Mouse (Mus musculus) embryonic facial prominence, embryonic 11.5 days (tissue): ENCODE measurements at regions not wholly inside any gene's neighbourhood (a gene's known extent, or its start where the extent isn't known, plus 50 kb on each side); places are given as distances from the start of the nearest gene placed in this dataset.

Experiments
- ATAC-seq: fragments of 200-750 bp; cut with Nextera tagmentation; replicated peaks from 2 replicates; pipeline ENCODE4 v1.8.0; 2017; ENCODE audit warnings: low read depth; ENCODE audit not compliant: insufficient number of reproducible peaks, low FRiP score, low TSS enrichment
- DNase-seq: peaks from one replicate; pipeline ENCODE4 v3.0.0-alpha.2; 2015; ENCODE audit warnings: low spot score
- H3K27ac ChIP-seq: fragments of 300-500 bp; sonication (generic); replicated peaks from 2 replicates; pipeline ENCODE4 v1.5.1; 2014; ENCODE audit warnings: mild to moderate bottlenecking, low read depth, low read length, control low read depth
- H3K27me3 ChIP-seq: fragments of 300-500 bp; sonication (generic); 2 replicates; pipeline ENCODE4 v1.6.1; 2014; ENCODE audit warnings: mild to moderate bottlenecking, low read length, moderate library complexity, mixed read lengths; ENCODE audit not compliant: control insufficient read depth, insufficient read depth
- H3K36me3 ChIP-seq: fragments of 300-500 bp; sonication (generic); replicated peaks from 2 replicates; pipeline ENCODE4 v1.6.1; 2014; ENCODE audit warnings: low read depth, mild to moderate bottlenecking, low read length, moderate library complexity, mixed read lengths; ENCODE audit not compliant: control insufficient read depth, insufficient read depth
- H3K4me1 ChIP-seq: fragments of 300-500 bp; sonication (generic); 2 replicates; pipeline ENCODE4 v1.6.1; 2014; ENCODE audit warnings: low read length, mixed read lengths; ENCODE audit not compliant: control insufficient read depth, insufficient read depth
- H3K4me2 ChIP-seq: fragments of 300-500 bp; sonication (generic); 2 replicates; pipeline ENCODE4 v1.6.1; 2014; ENCODE audit warnings: low read depth, mild to moderate bottlenecking, control low read depth, low read length, moderate library complexity
- H3K4me3 ChIP-seq: fragments of 300-500 bp; sonication (generic); 2 replicates; pipeline ENCODE4 v1.5.1; 2014; ENCODE audit warnings: low read depth, low read length, control low read depth
- H3K9ac ChIP-seq: fragments of 300-500 bp; sonication (generic); replicated peaks from 2 replicates; pipeline ENCODE4 v1.6.1; 2014; ENCODE audit warnings: mild to moderate bottlenecking, control low read depth, low read length
- H3K9me3 ChIP-seq: fragments of 300-500 bp; sonication (generic); replicated peaks from 2 replicates; pipeline ENCODE4 v1.6.1; 2016; ENCODE audit warnings: mild to moderate bottlenecking, low read length, inconsistent platforms, mixed read lengths; ENCODE audit not compliant: control insufficient read depth
- WGBS: fragments of 180-500 bp; shearing (Covaris S2); extraction: QIAGEN DNeasy Blood & Tissue Kit; methylation state at CpG from one replicate; pipeline ENCODE4 v1.1.7; 2014; 5-methylcytosine and 5-hydroxymethylcytosine counted together

DNA sequence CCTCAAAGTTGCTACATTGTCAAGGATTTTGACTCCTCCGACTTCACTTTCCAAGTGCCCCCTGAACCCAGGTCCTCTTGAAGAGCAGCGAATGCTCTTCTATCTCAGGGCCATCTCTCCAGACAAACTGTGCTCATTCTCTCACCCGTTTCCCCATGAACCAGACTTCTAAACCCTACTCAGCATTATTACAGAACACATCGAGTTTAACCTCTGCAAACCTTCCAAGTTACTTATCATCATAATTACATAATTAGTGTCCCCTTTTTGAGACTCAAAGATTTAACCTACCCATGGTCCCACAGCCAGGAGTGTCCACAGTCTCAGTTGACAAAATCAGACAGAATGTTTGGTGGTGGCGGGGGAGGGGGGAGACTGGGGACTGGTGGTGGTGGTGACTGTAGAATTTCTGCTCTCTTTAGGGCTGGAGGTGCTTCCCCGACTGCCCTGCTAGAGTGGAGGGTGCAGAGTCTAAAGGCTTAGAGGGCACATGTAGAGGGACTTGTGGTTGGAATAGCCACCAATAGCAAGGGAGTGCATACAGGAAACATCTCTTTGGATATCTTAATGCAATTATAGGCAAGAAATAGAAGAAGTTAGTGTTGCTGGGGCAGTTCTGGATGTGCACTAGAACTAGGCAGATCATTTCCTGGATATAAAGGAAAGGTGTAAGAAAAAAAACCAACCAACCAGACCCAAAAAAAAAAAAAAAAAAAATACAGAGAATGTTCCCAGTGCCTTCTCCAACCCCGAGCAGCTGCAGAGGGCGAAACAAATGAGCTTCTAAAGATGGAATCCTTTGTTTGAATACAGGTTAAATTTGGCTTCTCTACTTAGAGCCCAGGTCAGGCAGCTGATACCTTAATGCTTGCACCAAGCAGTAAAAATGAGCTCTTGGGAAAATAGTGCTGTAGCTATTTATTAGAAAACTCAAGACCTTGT is 96.4 kb upstream of the Fut8 start:
- Histone ChIP-seq H3K9ac (no peak overlapping the region), H3K4me1 (no peaks in the 10 kb centered on the region), H3K36me3 (no peaks in the 10 kb centered on the region), H3K27me3 (no peaks in the 10 kb centered on the region), H3K4me2 (no peak overlapping the region), H3K9me3 (no peaks in the 10 kb centered on the region), H3K4me3 (no peak overlapping the region), H3K27ac (no peak overlapping the region)
- ATAC-seq, result no peak
- 75% methylated on average over 8 of the region's 8 CpGs for WGBS
- DNase-seq, result no peak

DNA sequence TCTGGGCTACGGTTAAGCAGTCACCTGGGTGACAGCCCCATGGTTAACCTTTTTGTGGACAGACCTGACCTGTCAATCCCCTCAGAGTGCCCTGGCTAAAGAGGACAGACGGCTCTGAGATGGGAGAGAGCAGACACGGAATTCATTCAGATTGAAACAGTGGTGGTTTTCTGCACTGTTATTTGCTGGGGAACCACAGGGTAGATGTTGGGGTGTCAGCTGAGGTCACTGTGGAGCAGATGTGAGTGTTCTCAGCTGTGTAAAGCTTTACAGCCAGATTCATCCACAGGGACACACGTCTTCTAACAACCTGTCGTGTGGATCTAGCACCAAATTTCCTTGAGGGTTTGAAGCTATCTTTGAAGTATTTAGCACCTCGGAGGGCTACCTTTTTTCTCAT is 97.3 kb upstream of the Fut8 start:
- WGBS, result 53% methylated on average over 6 of the region's 6 CpGs
- no peak for DNase-seq
- no peak for ATAC-seq

DNA sequence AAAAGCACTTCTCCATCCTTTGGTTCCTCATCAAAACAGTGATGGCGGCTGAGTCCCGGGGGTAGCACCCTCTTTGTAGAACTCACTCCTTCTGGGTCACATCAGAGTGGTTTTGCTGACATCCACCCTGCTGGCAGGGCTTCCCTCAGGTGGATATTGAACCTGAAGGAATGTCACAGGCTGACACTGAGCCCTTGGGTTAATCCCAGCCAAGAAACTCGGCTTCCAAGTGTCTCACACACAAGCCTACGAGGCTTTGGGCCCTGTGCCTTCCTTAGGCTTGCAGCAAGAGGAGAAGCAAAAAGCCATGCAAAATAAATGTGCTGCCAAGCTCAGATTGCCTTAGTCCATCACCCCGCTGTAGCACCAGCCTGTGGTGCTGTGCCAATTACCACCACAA is 97.8 kb upstream of the Fut8 start:
- 74% methylated on average over 5 of the region's 5 CpGs for WGBS
- H3K36me3 ChIP-seq, result no peaks in the 10 kb centered on the region

More for the DNA sequence above, 97.3 kb upstream of the Fut8 start:
- Histone ChIP-seq H3K27ac (no peak overlapping the region), H3K4me2 (no peak overlapping the region), H3K4me1 (no peaks in the 10 kb centered on the region), H3K9me3 (no peaks in the 10 kb centered on the region), H3K27me3 (no peaks in the 10 kb centered on the region), H3K4me3 (no peak overlapping the region), H3K9ac (no peak overlapping the region), H3K36me3 (no peaks in the 10 kb centered on the region)

DNA sequence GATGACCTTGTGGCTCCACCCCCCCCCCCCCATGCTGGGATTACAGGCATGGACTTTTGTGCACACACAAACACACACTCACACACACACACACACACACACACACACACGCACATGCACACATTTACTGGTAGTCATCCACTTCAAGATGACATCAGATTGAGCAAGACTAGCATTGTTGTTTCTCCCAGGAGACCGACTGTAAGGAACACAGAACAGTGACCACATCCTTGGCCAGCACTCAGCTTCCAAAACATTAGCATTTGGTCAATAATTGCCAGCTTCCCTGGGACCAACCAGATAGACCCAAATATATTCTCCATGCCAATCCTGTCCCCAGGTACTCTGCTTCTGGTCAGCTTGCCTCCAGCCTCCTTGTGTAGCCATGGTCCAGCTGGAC is 98.2 kb upstream of the Fut8 start:
- DNase-seq, result no peak
- Histone ChIP-seq H3K9me3 (no peaks in the 10 kb centered on the region), H3K36me3 (no peaks in the 10 kb centered on the region), H3K4me2 (no peak overlapping the region), H3K9ac (no peak overlapping the region), H3K4me1 (no peaks in the 10 kb centered on the region), H3K4me3 (no peak overlapping the region), H3K27ac (no peak overlapping the region), H3K27me3 (no peaks in the 10 kb centered on the region)
- ATAC-seq, result no peak
- 92% methylated on average over 2 of the region's 2 CpGs for WGBS

More for the DNA sequence above, 97.8 kb upstream of the Fut8 start:
- Histone ChIP-seq H3K27ac (no peak overlapping the region), H3K9ac (no peak overlapping the region), H3K9me3 (no peaks in the 10 kb centered on the region), H3K4me2 (no peak overlapping the region), H3K4me3 (no peak overlapping the region), H3K27me3 (no peaks in the 10 kb centered on the region), H3K4me1 (no peaks in the 10 kb centered on the region)
- DNase-seq, result no peak
- ATAC-seq, result no peak

DNA sequence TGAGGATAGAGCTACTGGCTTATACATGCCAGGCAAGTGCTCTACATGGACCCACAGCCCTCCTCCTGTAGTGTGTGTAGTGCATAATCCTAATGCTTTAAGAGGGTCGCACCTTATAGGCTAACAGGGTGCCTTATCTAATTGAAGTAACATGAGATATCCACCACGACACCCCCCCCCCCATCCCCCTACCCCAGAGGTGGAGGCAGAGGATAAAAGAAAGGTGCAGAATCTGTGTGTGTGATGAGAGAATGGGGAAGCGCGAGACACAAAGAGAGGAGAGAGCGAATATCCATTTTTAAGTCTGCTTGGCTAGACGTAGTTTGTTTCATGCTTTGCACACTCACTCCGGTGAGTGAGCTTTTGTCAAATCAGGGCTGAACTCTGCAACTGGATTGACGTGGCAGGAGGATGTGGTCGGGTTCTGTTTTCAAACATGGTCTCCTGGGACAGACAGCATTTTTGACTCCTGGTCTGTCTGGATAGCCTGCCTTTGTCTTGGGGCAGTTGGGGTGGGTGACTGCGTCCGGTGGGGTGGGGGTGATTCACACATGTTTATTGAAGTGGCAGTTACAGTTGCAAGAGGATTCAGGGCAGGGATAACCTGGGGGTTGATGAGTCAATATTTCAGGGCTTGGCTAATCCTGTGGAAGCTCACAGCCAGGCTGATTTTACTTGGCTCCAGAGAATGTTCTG is 99.3 kb upstream of the Fut8 start:
- Histone ChIP-seq H3K36me3 (no peaks in the 10 kb centered on the region), H3K9me3 (no peaks in the 10 kb centered on the region), H3K4me3 (no peak overlapping the region), H3K4me1 (no peaks in the 10 kb centered on the region), H3K27ac (no peak overlapping the region), H3K4me2 (no peak overlapping the region), H3K9ac (no peak overlapping the region), H3K27me3 (no peaks in the 10 kb centered on the region)
- no peak for DNase-seq
- ATAC-seq, result no peak
- 71% methylated on average over 11 of the region's 11 CpGs for WGBS

DNA sequence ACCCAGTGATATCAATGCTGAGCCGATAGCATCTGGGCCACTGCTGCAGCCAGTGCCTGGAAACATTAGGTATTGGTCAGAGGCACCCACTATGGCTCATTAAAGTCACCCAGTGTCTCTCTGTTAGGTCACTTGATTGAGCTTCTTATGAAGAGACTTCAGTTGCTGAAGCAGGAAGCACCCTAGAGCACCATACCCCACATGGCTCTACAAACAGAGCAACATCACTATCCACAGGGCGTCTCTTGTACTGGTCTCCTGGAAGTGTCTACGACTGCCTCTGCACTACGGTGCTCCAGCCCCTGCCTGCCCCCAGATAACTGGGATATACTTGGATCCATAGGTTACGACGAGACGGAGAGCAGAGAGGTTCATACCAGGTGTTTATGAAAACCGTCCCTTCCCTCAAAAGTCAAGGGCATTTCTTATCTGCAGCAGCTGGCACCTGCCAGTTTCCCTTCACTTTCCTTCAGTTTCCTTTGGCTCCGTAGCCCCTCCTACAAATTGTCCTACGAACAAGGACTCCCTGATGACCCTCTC is 100.6 kb upstream of the Fut8 start:
- Histone ChIP-seq H3K4me2 (no peak overlapping the region), H3K36me3 (no peaks in the 10 kb centered on the region), H3K4me3 (no peak overlapping the region), H3K27me3 (no peaks in the 10 kb centered on the region), H3K9ac (no peak overlapping the region), H3K9me3 (no peaks in the 10 kb centered on the region), H3K27ac (no peak overlapping the region), H3K4me1 (no peaks in the 10 kb centered on the region)
- DNase-seq, result no peak
- WGBS, result 87% methylated on average over 10 of the region's 10 CpGs
- ATAC-seq, result no peak

DNA sequence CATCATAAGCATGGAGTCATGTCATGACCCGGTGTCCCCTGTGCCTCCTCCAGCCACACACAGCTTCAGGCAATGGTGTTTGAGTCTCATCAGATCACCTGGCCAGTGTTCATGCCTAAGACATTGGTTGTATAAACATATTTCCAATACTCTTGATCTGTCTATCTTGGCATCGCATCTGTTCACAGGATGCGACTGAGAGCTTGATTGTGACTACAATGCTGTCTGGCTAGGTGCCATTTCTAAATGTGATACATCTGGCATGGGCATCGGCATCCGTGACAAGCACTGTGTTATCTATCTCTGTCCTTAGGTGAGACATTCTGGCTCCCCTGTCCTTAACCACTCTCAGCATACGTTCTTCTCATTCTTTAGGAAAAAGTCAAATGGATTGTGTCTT is 102.3 kb upstream of the Fut8 start:
- H3K4me2 ChIP-seq, result no peak overlapping the region
- H3K27ac ChIP-seq, result no peak overlapping the region
- no peaks in the 10 kb centered on the region for H3K4me1 ChIP-seq
- H3K9ac ChIP-seq, result no peak overlapping the region
- no peaks in the 10 kb centered on the region for H3K9me3 ChIP-seq
- H3K4me3 ChIP-seq, result no peak overlapping the region
- ATAC-seq (no peak), DNase-seq (no peak)
- no peaks in the 10 kb centered on the region for H3K27me3 ChIP-seq
- no peaks in the 10 kb centered on the region for H3K36me3 ChIP-seq
- 90% methylated on average over 6 of the region's 6 CpGs for WGBS

DNA sequence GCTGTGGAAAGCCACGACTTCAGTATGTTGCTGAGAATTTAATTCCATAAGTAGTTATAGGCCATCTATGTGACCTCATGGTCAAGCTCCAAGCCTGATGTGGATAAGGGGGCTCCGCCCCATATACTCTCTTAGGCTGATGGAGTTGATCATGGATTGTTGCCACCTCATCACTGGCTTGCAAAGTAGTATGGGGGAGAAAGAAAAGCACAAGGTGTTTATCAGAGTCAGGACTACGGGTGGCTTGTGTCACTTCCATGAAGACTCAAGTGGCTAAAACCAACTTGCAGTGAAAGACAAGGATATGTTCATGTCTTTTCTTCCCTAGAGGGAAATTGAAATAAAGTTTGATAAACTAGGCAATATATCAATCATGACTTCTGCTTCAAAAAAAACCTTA is 102.9 kb upstream of the Fut8 start:
- Histone ChIP-seq H3K4me1 (no peaks in the 10 kb centered on the region), H3K4me3 (no peak overlapping the region), H3K36me3 (no peaks in the 10 kb centered on the region), H3K27me3 (no peaks in the 10 kb centered on the region), H3K4me2 (no peak overlapping the region), H3K9me3 (no peaks in the 10 kb centered on the region), H3K9ac (no peak overlapping the region), H3K27ac (no peak overlapping the region)
- DNase-seq, result no peak
- WGBS, result 81% methylated on average over 3 of the region's 3 CpGs
- ATAC-seq, result no peak
